Comparison of ENCODE assay signal across 8 mouse cellular contexts in the genomic region with DNA sequence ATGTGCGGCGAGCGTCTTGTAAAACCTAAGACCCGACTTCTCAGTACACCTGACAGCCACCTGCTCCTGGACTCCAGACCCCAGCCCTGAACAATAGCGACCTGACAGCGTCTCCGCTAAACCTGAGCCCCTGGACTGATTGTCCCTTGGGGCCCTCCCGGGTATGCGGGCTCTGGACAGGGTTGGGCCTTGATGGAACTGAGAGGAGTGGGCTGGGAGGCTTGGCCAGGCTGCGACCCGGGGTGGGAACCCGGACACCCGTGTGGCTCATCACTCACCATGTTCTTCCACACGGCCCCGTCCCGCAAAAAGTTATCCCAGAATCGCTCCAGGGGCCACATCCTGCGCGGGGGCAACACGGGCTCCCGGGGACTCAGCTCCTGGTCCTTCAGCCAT. TPM values are rescaled to one million over a fixed set of nuclear protein-coding genes. Genes with fewer than 3 reads are reported as not detected.
A peak's percentile ranks its signal among the peaks of the same experiment; 100 is the strongest.
DNase-seq lines count a peak whose midpoint lies in the region; ATAC-seq and TF ChIP-seq lines count a peak whose summit lies in the region.

No protein-coding gene starts in this region.

- TF ChIP-seq CTCF in E14TG2a.4 (conservative IDR thresholded peaks at IDR 0.05; ENCODE audit: low read length), result no peak

- H3K27ac ChIP-seq in heart, embryonic 14.5 days (replicated peaks in 1 of 2; ENCODE audit: control insufficient read depth in 1 of 2, insufficient read depth in 1 of 2, low read depth in 2 of 2, low read length in 2 of 2), result peak overlapping the region; percentile 76 to 89
- 0 out of 2 replicates have a peak overlapping the region, but pooled peaks have one; percentile 25 for H3K27ac ChIP-seq in liver, embryonic 11.5 days (ENCODE audit: low read depth, low read length)

- ATAC-seq in heart, embryonic 14.5 days (ENCODE audit: insufficient number of reproducible peaks, insufficient read depth, low FRiP score, low read depth), result peak; percentile 65
- ATAC-seq in erythroid progenitor cell, adult 5-6 weeks (replicated peaks; ENCODE audit: low FRiP score, poor library complexity, severe bottlenecking), result peak; percentile 60
- ATAC-seq in liver, embryonic 11.5 days (replicated peaks; ENCODE audit: low FRiP score), result peak; percentile 58

- H3K9me3 ChIP-seq in heart, embryonic 14.5 days (ENCODE audit: control insufficient read depth, low read length), result no peaks in the 10 kb centered on the region
- no peaks in the 10 kb centered on the region for H3K9me3 ChIP-seq in E14TG2a.4 (ENCODE audit: low read length)
- H3K9me3 ChIP-seq in liver, embryonic 11.5 days (ENCODE audit: control insufficient read depth, low read length), result no peaks in the 10 kb centered on the region

- no peaks in the 10 kb centered on the region for H3K27me3 ChIP-seq in heart, embryonic 14.5 days (ENCODE audit: control insufficient read depth, insufficient read depth, low read length)
- H3K27me3 ChIP-seq in E14TG2a.4 (ENCODE audit: insufficient read depth, low read length), result no peaks in the 10 kb centered on the region
- H3K27me3 ChIP-seq in liver, embryonic 11.5 days (replicated peaks; ENCODE audit: control insufficient read depth, insufficient read depth, low read length), result no peaks in the 10 kb centered on the region

- intact Hi-C loops in heart, postnatal 25 days (cut with DNase I), result loop anchor here (5.0 kb wide), 1 partner anchor 137 kb away; the partner anchor contains the start of gene Aco1
- intact Hi-C loops in left cerebral cortex, postnatal 4 days (cut with DNase I), result no loop called here

- peak overlapping the region; percentile 78 for H3K4me2 ChIP-seq in heart, embryonic 14.5 days (ENCODE audit: low read length)
- peak overlapping the region; percentile 78 for H3K4me2 ChIP-seq in liver, embryonic 11.5 days

- no peak for DNase-seq in heart, postnatal 25 days (ENCODE audit: low spot score)
- no peak for DNase-seq in liver, embryonic 11.5 days (ENCODE audit: low spot score)
- DNase-seq in urinary bladder, postnatal 25 days (ENCODE audit: low spot score), result no peak
- no peak for DNase-seq in B cell, adult 2 months
- DNase-seq in left cerebral cortex, postnatal 4 days, result no peak

- peaks cover 30% of the 10 kb centered on the region for H3K36me3 ChIP-seq in heart, embryonic 14.5 days (ENCODE audit: control insufficient read depth, insufficient read depth, low read length)
- peaks cover 29% of the 10 kb centered on the region for H3K36me3 ChIP-seq in E14TG2a.4 (ENCODE audit: insufficient read depth, low read length)
- H3K36me3 ChIP-seq in liver, embryonic 11.5 days (ENCODE audit: control insufficient read depth, insufficient read depth, low read length), result no peaks in the 10 kb centered on the region; the same call in 1 of the 2 replicates

- H3K9ac ChIP-seq in heart, embryonic 14.5 days (ENCODE audit: low read length), result peak overlapping the region; percentile 95
- H3K9ac ChIP-seq in liver, embryonic 11.5 days (ENCODE audit: low read depth, low read length), result peak overlapping the region; percentile 90

- peak overlapping the region; percentile 87 to 96 for H3K4me3 ChIP-seq in heart, embryonic 14.5 days (ENCODE audit: control insufficient read depth in 1 of 2, insufficient read depth in 1 of 2, low read depth in 1 of 2, low read length in 2 of 2)
- peak overlapping the region; percentile 100 for H3K4me3 ChIP-seq in E14TG2a.4 (replicated peaks; ENCODE audit: low read length)
- H3K4me3 ChIP-seq in liver, embryonic 11.5 days (ENCODE audit: low read depth, low read length), result peak overlapping the region; percentile 96

- peaks cover 2 to 7% of the 10 kb centered on the region in 2 experiments; a peak in 3 of 4 replicates for H3K4me1 ChIP-seq in heart, embryonic 14.5 days (ENCODE audit: control insufficient read depth in 2 of 2, insufficient read depth in 2 of 2, low read length in 2 of 2)
- H3K4me1 ChIP-seq in E14TG2a.4 (replicated peaks; ENCODE audit: low read depth, low read length), result peaks cover 17% of the 10 kb centered on the region
- H3K4me1 ChIP-seq in liver, embryonic 11.5 days (replicated peaks; ENCODE audit: control insufficient read depth, insufficient read depth, low read length), result peaks cover 3% of the 10 kb centered on the region; the same call in 1 of the 2 replicates

- under 1% methylated on average over 21 of the region's 21 CpGs for WGBS in heart, embryonic 14.5 days
- WGBS in liver, embryonic 11.5 days, result under 1% methylated on average over 21 of the region's 21 CpGs

RNA-seq across cellular contexts. Expression of gene Ndufb6, which starts 0.3 kb away (rescaled TPM):
- polyA plus RNA-seq in heart, embryonic 14.5 days (2014; fragmentation: Nextera tagmentation; extraction: Ambion mirVana), result 574 and 582 TPM in 2 replicates
- 100 to 1,000 TPM; 524 to 552 TPM for total RNA-seq in heart, postnatal 25 days (2021)
- 22.7 and 43.6 TPM in 2 replicates for total RNA-seq in erythroid progenitor cell, adult 5-6 weeks (2015; ENCODE audit: low replicate concordance)
- 4.8 and 17.7 TPM in 2 replicates for total RNA-seq in erythroid progenitor cell, adult 5-6 weeks (2017; ENCODE audit: low replicate concordance)
- polyA plus RNA-seq in liver, embryonic 11.5 days (2014; fragmentation: Nextera tagmentation; extraction: Ambion mirVana), result 292 and 305 TPM in 2 replicates
- total RNA-seq in left cerebral cortex, postnatal 4 days (2021), result 100 to 1,000 TPM; 159 to 164 TPM

RNA-seq across cellular contexts. Expression of gene Topors, which starts 9.2 kb away (rescaled TPM):
- 28.3 and 30.2 TPM in 2 replicates for polyA plus RNA-seq in heart, embryonic 14.5 days (2014; fragmentation: Nextera tagmentation; extraction: Ambion mirVana)
- total RNA-seq in heart, postnatal 25 days (2021), result 10 to 100 TPM; 10.1 to 11.5 TPM
- total RNA-seq in erythroid progenitor cell, adult 5-6 weeks (2015; ENCODE audit: low replicate concordance), result 21.8 and 25.2 TPM in 2 replicates
- 18.8 and 27.9 TPM in 2 replicates for total RNA-seq in erythroid progenitor cell, adult 5-6 weeks (2017; ENCODE audit: low replicate concordance)
- polyA plus RNA-seq in liver, embryonic 11.5 days (2014; fragmentation: Nextera tagmentation; extraction: Ambion mirVana), result 38.4 and 38.5 TPM in 2 replicates
- total RNA-seq in left cerebral cortex, postnatal 4 days (2021), result 10 to 100 TPM; 22.3 to 24.3 TPM

RNA-seq across cellular contexts. Expression of gene Smim27, which starts 9.5 kb away (rescaled TPM):
- 39.3 and 47.1 TPM in 2 replicates for polyA plus RNA-seq in heart, embryonic 14.5 days (2014; fragmentation: Nextera tagmentation; extraction: Ambion mirVana)
- 10 to 100 TPM; 39.4 to 41.1 TPM for total RNA-seq in heart, postnatal 25 days (2021)
- 3.4 and 14.8 TPM in 2 replicates for total RNA-seq in erythroid progenitor cell, adult 5-6 weeks (2015; ENCODE audit: low replicate concordance)
- total RNA-seq in erythroid progenitor cell, adult 5-6 weeks (2017; ENCODE audit: low replicate concordance), result 1.2 TPM in 1 of 2 replicates, not detected in the other
- polyA plus RNA-seq in liver, embryonic 11.5 days (2014; fragmentation: Nextera tagmentation; extraction: Ambion mirVana), result 21.1 and 25.0 TPM in 2 replicates
- total RNA-seq in left cerebral cortex, postnatal 4 days (2021), result 10 to 100 TPM in 1 of 2 experiments, 1 to 10 TPM in 1; 9.0 to 19.4 TPM

RNA-seq across cellular contexts. Expression of gene Ddx58, which starts 39.2 kb away (rescaled TPM):
- 10.4 and 10.8 TPM in 2 replicates for polyA plus RNA-seq in heart, embryonic 14.5 days (2014; fragmentation: Nextera tagmentation; extraction: Ambion mirVana)
- 1 to 10 TPM; 7.8 to 7.9 TPM for total RNA-seq in heart, postnatal 25 days (2021)
- 5.0 and 16.6 TPM in 2 replicates for total RNA-seq in erythroid progenitor cell, adult 5-6 weeks (2015; ENCODE audit: low replicate concordance)
- total RNA-seq in erythroid progenitor cell, adult 5-6 weeks (2017; ENCODE audit: low replicate concordance), result 11.3 and 18.1 TPM in 2 replicates
- 2.5 and 2.9 TPM in 2 replicates for polyA plus RNA-seq in liver, embryonic 11.5 days (2014; fragmentation: Nextera tagmentation; extraction: Ambion mirVana)
- total RNA-seq in left cerebral cortex, postnatal 4 days (2021), result 1 to 10 TPM; 3.3 to 4.0 TPM
